8 mouse cellular contexts compared by ENCODE assay signal in genomic region chr13:105291816-105292215, GRCm38 (mm10). TPM values are rescaled to one million over a fixed set of nuclear protein-coding genes. Genes with fewer than 3 reads are reported as not detected.
DNase-seq lines count a peak whose midpoint lies in the region; ATAC-seq lines count a peak whose summit lies in the region.

No protein-coding gene starts in this region.

- 32% methylated on average over 4 of the region's 4 CpGs for WGBS in limb, embryonic 12.5 days
- WGBS in neural tube, embryonic 13.5 days = 25% methylated on average over 4 of the region's 4 CpGs

- DNase-seq in layer of hippocampus, adult 11-12 months (ENCODE audit: low spot score) = peak; percentile 74
- DNase-seq in layer of hippocampus, adult 9-10 months (ENCODE audit: low spot score) = no peak
- peak; percentile 19 for DNase-seq in cerebellum, adult 9-10 months
- DNase-seq in gastrocnemius, postnatal 4 days (ENCODE audit: low spot score in 2 of 2) = peak; percentile 24 to 34
- peak; percentile 3 to 6 for DNase-seq in kidney, adult 8-10 months
- DNase-seq in embryo, embryonic 11 days = no peak

- H3K9me3 ChIP-seq in limb, embryonic 12.5 days = no peaks in the 10 kb centered on the region
- no peaks in the 10 kb centered on the region for H3K9me3 ChIP-seq in neural tube, embryonic 13.5 days

- H3K36me3 ChIP-seq in limb, embryonic 12.5 days = no peaks in the 10 kb centered on the region
- H3K36me3 ChIP-seq in neural tube, embryonic 13.5 days = 0 out of 2 replicates have a peak, but pooled peaks cover 3% of the 10 kb centered on the region

- no peaks in the 10 kb centered on the region for H3K27me3 ChIP-seq in limb, embryonic 12.5 days
- H3K27me3 ChIP-seq in neural tube, embryonic 13.5 days = no peaks in the 10 kb centered on the region

- H3K4me3 ChIP-seq in limb, embryonic 12.5 days (replicated peaks) = no peak overlapping the region
- H3K4me3 ChIP-seq in neural tube, embryonic 13.5 days = no peak overlapping the region

- H3K27ac ChIP-seq in limb, embryonic 12.5 days = no peak overlapping the region
- H3K27ac ChIP-seq in neural tube, embryonic 13.5 days (replicated peaks) = 0 out of 2 replicates have a peak overlapping the region, but pooled peaks have one; percentile 43

- ATAC-seq in limb, embryonic 12.5 days (ENCODE audit: insufficient number of reproducible peaks, insufficient read depth, low FRiP score, low TSS enrichment, low read depth) = peak; percentile 13; the same call in 1 of the 2 replicates
- ATAC-seq in neural tube, embryonic 13.5 days (ENCODE audit: low read depth) = 0 out of 2 replicates have a peak, but pooled peaks have one; percentile 24

- H3K4me1 ChIP-seq in limb, embryonic 12.5 days (replicated peaks) = peaks cover 18% of the 10 kb centered on the region
- peaks cover 30% of the 10 kb centered on the region for H3K4me1 ChIP-seq in neural tube, embryonic 13.5 days (replicated peaks)

- H3K4me2 ChIP-seq in limb, embryonic 12.5 days = peak overlapping the region; percentile 11; the same call in 1 of the 2 replicates
- H3K4me2 ChIP-seq in neural tube, embryonic 13.5 days = peak overlapping the region; percentile 31

- no peak overlapping the region for H3K9ac ChIP-seq in limb, embryonic 12.5 days (replicated peaks)
- H3K9ac ChIP-seq in neural tube, embryonic 13.5 days = 0 out of 2 replicates have a peak overlapping the region, but pooled peaks have one; percentile 9

RNA-seq across cellular contexts. Expression of gene Rnf180, which starts 2.8 kb away (rescaled TPM):
- total RNA-seq in gastrocnemius, postnatal 4 days (2021) = 1 to 10 TPM; 1.5 to 2.1 TPM
- 8.9 and 10.5 TPM in 2 replicates for polyA plus RNA-seq in limb, embryonic 12.5 days (2016; fragmentation: Nextera tagmentation; extraction: Ambion mirVana)
- polyA plus RNA-seq in neural tube, embryonic 13.5 days (2015; fragmentation: Nextera tagmentation; extraction: Ambion mirVana) = 22.5 and 22.6 TPM in 2 replicates

Comparison
In these comparisons a context has a peak if more than half of its experiments do, and no peak if none do; other contexts are left out.
1. DNase-seq: peak in layer of hippocampus, adult 11-12 months (single experiment), cerebellum, adult 9-10 months (single experiment), gastrocnemius, postnatal 4 days (2 of 2) and kidney, adult 8-10 months (2 of 2); none in layer of hippocampus, adult 9-10 months (single experiment) and embryo, embryonic 11 days (single experiment).